Mouse (Mus musculus) limb, embryonic 14.5 days (tissue): ENCODE data around the gene Sfxn3. TPM values are rescaled to one million over a fixed set of nuclear protein-coding genes. Genes with fewer than 3 reads are reported as not detected.

Source experiments
- ATAC-seq: fragments of 200-750 bp; cut with Nextera tagmentation; 2 replicates; pipeline ENCODE4 v1.8.0; 2017; ENCODE audit warnings: low read depth, moderate number of reproducible peaks, moderate TSS enrichment; ENCODE audit not compliant: low FRiP score
- DNase-seq: peaks from one replicate; pipeline ENCODE4 v3.0.0-alpha.2; 2015; ENCODE audit warnings: low spot score
- H3K27ac ChIP-seq: fragments of 300-500 bp; sonication (generic); replicated peaks from 2 replicates; pipeline ENCODE4 v1.5.1; 2014; ENCODE audit warnings: low read depth, mild to moderate bottlenecking, low read length, moderate library complexity, mixed read lengths
- H3K27me3 ChIP-seq: fragments of 300-500 bp; sonication (generic); 2 replicates; pipeline ENCODE4 v1.6.1; 2014; ENCODE audit warnings: low read length, mixed read lengths; ENCODE audit not compliant: control insufficient read depth, insufficient read depth
- H3K36me3 ChIP-seq: fragments of 300-500 bp; sonication (generic); 2 replicates; pipeline ENCODE4 v1.6.1; 2014; ENCODE audit warnings: mild to moderate bottlenecking, low read length, moderate library complexity, mixed read lengths; ENCODE audit not compliant: control insufficient read depth, insufficient read depth
- H3K4me1 ChIP-seq: fragments of 300-500 bp; sonication (generic); 2 replicates; pipeline ENCODE4 v1.6.1; 2014; ENCODE audit warnings: antibody characterized with exemption, low read length, mixed read lengths; ENCODE audit not compliant: control insufficient read depth, insufficient read depth
- H3K4me2 ChIP-seq: fragments of 300-500 bp; sonication (generic); replicated peaks from 2 replicates; pipeline ENCODE4 v1.6.1; 2014; ENCODE audit warnings: low read depth, mild to moderate bottlenecking, low read length, moderate library complexity; ENCODE audit not compliant: severe bottlenecking
- H3K4me3 ChIP-seq: fragments of 300-500 bp; sonication (generic); replicated peaks from 2 replicates; pipeline ENCODE4 v1.5.1; 2014; ENCODE audit warnings: low read length
- H3K9ac ChIP-seq: fragments of 300-500 bp; sonication (generic); 2 replicates; pipeline ENCODE4 v1.6.1; 2014; ENCODE audit warnings: mild to moderate bottlenecking, low read depth, low read length, moderate library complexity; ENCODE audit not compliant: severe bottlenecking
- H3K9me3 ChIP-seq: fragments of 300-500 bp; sonication (generic); 2 replicates; pipeline ENCODE4 v1.6.1; 2016; ENCODE audit warnings: low read length; ENCODE audit not compliant: control insufficient read depth
- POLR2A ChIP-seq: fragments of 200-500 bp; IDR thresholded peaks from 2 replicates; pipeline ENCODE4 v1.8.0; 2012; ENCODE audit warnings: inconsistent platforms, mild to moderate bottlenecking, moderate library complexity, borderline replicate concordance; ENCODE audit not compliant: insufficient read depth, insufficient read length; ENCODE audit errors: extremely low read depth
- WGBS: fragments of 180-500 bp; shearing (Covaris S2); extraction: QIAGEN DNeasy Blood & Tissue Kit; methylation state at CpG from one replicate; pipeline ENCODE4 v1.1.7; 2014; 5-methylcytosine and 5-hydroxymethylcytosine counted together
- polyA plus RNA-seq, 2 experiments: library from polyadenylated mRNA; depleted of rRNA in 1 of 2; stranded (reverse) in 1 of 2; unstranded in 1 of 2; fragments of >200 nt; fragmentation: Nextera tagmentation in 1 of 2; extraction: Ambion mirVana in 1 of 2; gene quantifications; 2 replicates each; pipeline versions ENCODE4 v1.2.1 to v1.2.3; 2012 to 2014

The Sfxn3 gene
- polyA plus RNA-seq, 2 experiments = 30.5 to 44.9 TPM

- peaks cover 51% of the 10 kb centered on the region for H3K4me1 ChIP-seq
- no peaks in the 10 kb centered on the region for H3K36me3 ChIP-seq
- 4% methylated on average over 20 of the region's 20 CpGs for WGBS
- DNase-seq = no peak
- H3K4me3 ChIP-seq = peak overlapping the region; percentile 73; the same call in 1 of the 2 replicates
- no peak for ATAC-seq
- no peak for TF ChIP-seq POLR2A
- H3K4me2 ChIP-seq = peak overlapping the region; percentile 93
- H3K9me3 ChIP-seq = no peaks in the 10 kb centered on the region
- H3K27ac ChIP-seq = no peak overlapping the region
- H3K27me3 ChIP-seq = peaks cover 58% of the 10 kb centered on the region
- H3K9ac ChIP-seq = no peak overlapping the region
Observed at GRCm38 (mm10) chr19:45077742-45078645, 30.7 kb downstream of the Sfxn3 start.

DNA sequence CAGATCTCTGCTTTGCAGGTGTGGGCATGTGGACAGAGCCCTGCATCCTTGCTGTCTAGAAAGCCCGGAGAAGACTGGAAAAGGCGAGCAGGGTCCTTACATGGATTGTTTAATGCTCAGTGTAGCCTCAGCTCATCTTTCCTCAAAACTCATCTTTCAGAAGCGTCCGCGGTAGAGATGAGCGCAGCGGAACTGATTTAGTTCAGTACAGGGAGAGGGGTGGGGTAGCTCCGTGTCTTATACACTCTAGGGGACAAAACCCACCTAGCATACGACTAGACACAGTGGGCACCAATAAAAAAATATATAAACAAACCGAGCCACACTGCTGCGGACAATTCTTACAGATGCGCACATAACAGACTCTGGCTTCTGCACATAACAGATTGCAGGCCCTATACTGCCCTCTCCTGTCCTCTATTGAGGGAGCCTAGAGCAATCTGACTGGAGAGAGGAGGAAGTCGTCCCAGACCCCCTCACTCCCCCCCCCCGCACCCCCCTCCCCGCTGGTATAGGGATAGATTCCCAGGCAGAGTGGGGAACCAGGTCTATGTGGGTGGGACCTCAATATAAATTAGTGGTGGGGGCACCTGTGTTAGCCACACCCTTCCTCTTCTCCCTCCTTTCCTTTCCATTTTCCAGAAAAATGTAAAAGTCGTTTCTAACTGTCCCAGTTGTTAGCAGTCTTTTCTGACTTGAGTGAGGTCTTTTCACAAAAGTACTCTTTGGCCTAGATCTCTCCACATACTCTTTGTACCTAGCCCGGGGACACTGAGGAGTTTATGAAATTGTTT, 31.9 kb downstream of the Sfxn3 start:
- H3K27ac ChIP-seq = 0 out of 2 replicates have a peak overlapping the region, but pooled peaks have one; percentile 3
- 8% methylated on average over 17 of the region's 17 CpGs for WGBS
- peak overlapping the region; percentile 33 for H3K4me3 ChIP-seq
- no peak for ATAC-seq
- peaks cover 58% of the 10 kb centered on the region for H3K27me3 ChIP-seq
- peaks cover 48% of the 10 kb centered on the region for H3K4me1 ChIP-seq
- peak; percentile 67 for DNase-seq
- H3K9ac ChIP-seq = peak overlapping the region; percentile 28; the same call in 1 of the 2 replicates
- TF ChIP-seq POLR2A = no peak
- no peaks in the 10 kb centered on the region for H3K36me3 ChIP-seq
- no peaks in the 10 kb centered on the region for H3K9me3 ChIP-seq
- H3K4me2 ChIP-seq = peak overlapping the region; percentile 62

DNA sequence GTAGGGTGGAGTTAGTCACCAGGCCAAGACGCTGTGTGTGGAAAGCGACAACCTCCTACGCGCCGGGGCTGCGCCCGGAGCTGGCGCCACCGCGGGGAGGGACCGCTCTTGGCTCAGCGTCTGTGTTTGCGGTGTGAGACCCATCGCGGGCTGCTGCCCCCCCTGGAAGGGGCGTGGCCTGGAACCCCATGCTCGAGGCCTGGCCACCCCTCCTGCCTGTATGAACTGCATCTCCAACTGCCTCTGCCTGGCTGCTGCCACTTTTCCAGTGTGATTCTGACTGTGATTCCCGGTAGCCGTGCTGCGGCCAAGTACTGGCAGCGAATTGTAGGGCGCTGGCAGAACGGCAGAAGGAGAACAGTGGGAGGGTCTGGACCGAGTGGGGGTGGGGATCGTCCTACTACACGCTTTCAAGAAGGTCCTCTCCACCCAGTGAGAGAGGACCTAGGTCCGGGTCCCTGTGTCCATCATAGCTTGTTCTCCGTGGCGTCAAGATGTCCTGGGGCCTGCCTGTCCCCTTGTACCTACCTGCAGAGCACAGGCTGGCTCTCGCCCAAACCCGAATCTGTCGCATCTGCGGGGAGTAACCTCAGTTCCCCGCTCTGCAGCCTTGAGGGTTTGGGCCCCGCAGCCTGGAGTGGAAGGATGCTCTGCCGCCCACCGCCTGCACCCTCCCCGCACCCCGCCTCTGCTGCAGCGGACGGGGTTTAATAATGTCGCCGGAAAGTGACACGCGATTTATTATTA, 32.6 kb downstream of the Sfxn3 start:
- peak overlapping the region; percentile 3; the same call in 1 of the 2 replicates for H3K27ac ChIP-seq
- H3K4me3 ChIP-seq = peak overlapping the region; percentile 33
- no peaks in the 10 kb centered on the region for H3K36me3 ChIP-seq
- no peak for ATAC-seq
- under 1% methylated on average over 45 of the region's 45 CpGs for WGBS
- peak overlapping the region; percentile 62 for H3K4me2 ChIP-seq
- H3K27me3 ChIP-seq = peaks cover 58% of the 10 kb centered on the region
- peak; percentile 55 for DNase-seq
- peak overlapping the region; percentile 28; the same call in 1 of the 2 replicates for H3K9ac ChIP-seq
- no peak for TF ChIP-seq POLR2A
- H3K4me1 ChIP-seq = peaks cover 48% of the 10 kb centered on the region
- H3K9me3 ChIP-seq = no peaks in the 10 kb centered on the region

- H3K27ac ChIP-seq = no peak overlapping the region
- H3K4me3 ChIP-seq = peak overlapping the region; percentile 33
- H3K9ac ChIP-seq = 0 out of 2 replicates have a peak overlapping the region, but pooled peaks have one; percentile 12
- no peaks in the 10 kb centered on the region for H3K9me3 ChIP-seq
- peaks cover 52% of the 10 kb centered on the region for H3K27me3 ChIP-seq
- H3K36me3 ChIP-seq = no peaks in the 10 kb centered on the region
- no peak for TF ChIP-seq POLR2A
- DNase-seq (no peak), ATAC-seq (no peak)
- H3K4me2 ChIP-seq = peak overlapping the region; percentile 62
- peaks cover 45% of the 10 kb centered on the region for H3K4me1 ChIP-seq
- WGBS = 1% methylated on average over 17 of the region's 17 CpGs
Observed at GRCm38 (mm10) chr19:45080711-45081110, 33.4 kb downstream of the Sfxn3 start.

DNA sequence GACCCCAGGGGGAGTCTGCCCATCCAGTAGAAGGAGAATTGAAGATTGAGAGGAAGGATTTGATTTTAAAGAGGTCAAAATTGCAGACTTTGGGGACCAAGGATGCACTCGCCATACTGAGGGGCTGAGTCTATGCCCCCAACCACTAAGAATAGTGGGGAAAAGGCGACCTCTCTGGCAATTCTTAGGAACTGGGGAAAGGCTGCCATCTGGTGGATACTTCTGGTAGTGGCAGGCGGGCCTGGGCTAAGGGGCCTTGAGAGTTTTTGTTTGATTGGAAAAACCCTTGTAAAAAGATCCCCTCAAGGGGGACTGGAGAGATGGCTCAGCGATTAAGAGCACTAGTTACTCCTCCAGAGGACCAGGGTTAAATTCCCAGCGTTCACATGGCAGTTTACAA, 34.0 kb downstream of the Sfxn3 start:
- H3K9me3 ChIP-seq = no peaks in the 10 kb centered on the region
- H3K4me3 ChIP-seq = peak overlapping the region; percentile 33; the same call in 1 of the 2 replicates
- H3K9ac ChIP-seq = 0 out of 2 replicates have a peak overlapping the region, but pooled peaks have one; percentile 12
- WGBS = 2% methylated on average over 5 of the region's 5 CpGs
- peaks cover 50% of the 10 kb centered on the region for H3K27me3 ChIP-seq
- peak overlapping the region; percentile 62 for H3K4me2 ChIP-seq
- H3K36me3 ChIP-seq = no peaks in the 10 kb centered on the region
- no peak for ATAC-seq
- no peak for TF ChIP-seq POLR2A
- H3K4me1 ChIP-seq = peaks cover 39% of the 10 kb centered on the region
- H3K27ac ChIP-seq = no peak overlapping the region
- DNase-seq = peak; percentile 62
